Mouse (Mus musculus) limb, embryonic 13.5 days (tissue): ENCODE results near the gene Htra2. TPM values are rescaled to one million over a fixed set of nuclear protein-coding genes. Genes with fewer than 3 reads are reported as not detected.

ENCODE experiments used
- ATAC-seq: fragments of 200-750 bp; cut with Nextera tagmentation; 2 replicates; pipeline ENCODE4 v1.8.0; 2017; ENCODE audit warnings: low read depth, moderate number of reproducible peaks, moderate TSS enrichment; ENCODE audit not compliant: low FRiP score
- H3K27ac ChIP-seq: fragments of 300-500 bp; sonication (generic); 2 replicates; pipeline ENCODE4 v1.5.1; 2015; ENCODE audit warnings: inconsistent platforms, mild to moderate bottlenecking, moderate library complexity
- H3K27me3 ChIP-seq: fragments of 300-500 bp; sonication (generic); 2 replicates; pipeline ENCODE4 v1.6.1; 2015; ENCODE audit warnings: mild to moderate bottlenecking, inconsistent platforms
- H3K36me3 ChIP-seq: fragments of 300-500 bp; sonication (generic); 2 replicates; pipeline ENCODE4 v1.6.1; 2015; ENCODE audit warnings: inconsistent platforms, mild to moderate bottlenecking, moderate library complexity
- H3K4me1 ChIP-seq: fragments of 300-500 bp; sonication (generic); 2 replicates; pipeline ENCODE4 v1.6.1; 2015; ENCODE audit warnings: inconsistent platforms
- H3K4me2 ChIP-seq: fragments of 300-500 bp; sonication (generic); replicated peaks from 2 replicates; pipeline ENCODE4 v1.6.1; 2015; ENCODE audit warnings: inconsistent platforms, mild to moderate bottlenecking, moderate library complexity
- H3K4me3 ChIP-seq: fragments of 300-500 bp; sonication (generic); 2 replicates; pipeline ENCODE4 v1.5.1; 2015; ENCODE audit warnings: moderate library complexity, mild to moderate bottlenecking, inconsistent platforms
- H3K9ac ChIP-seq: fragments of 300-500 bp; sonication (generic); 2 replicates; pipeline ENCODE4 v1.6.1; 2015; ENCODE audit warnings: mild to moderate bottlenecking, inconsistent platforms
- H3K9me3 ChIP-seq: fragments of 300-500 bp; sonication (generic); 2 replicates; pipeline ENCODE4 v1.6.1; 2016; ENCODE audit warnings: inconsistent platforms
- WGBS: fragments of 180-500 bp; shearing (Covaris S2); methylation state at CpG from one replicate; pipeline ENCODE4 v1.1.7; 2015; 5-methylcytosine and 5-hydroxymethylcytosine counted together
- polyA plus RNA-seq: library from polyadenylated mRNA; unstranded; fragments of >200 nt; fragmentation: Nextera tagmentation; extraction: Ambion mirVana; gene quantifications from 2 replicates; pipeline ENCODE4 v1.2.1, GENCODE M21; 2015

Htra2 gene
- polyA plus RNA-seq, 1 experiment from 2014 or later = 78.4 TPM

- Histone ChIP-seq H3K27ac (peak overlapping the region; percentile 52; the same call in 1 of the 2 replicates), H3K4me3 (no peak overlapping the region), H3K36me3 (no peaks in the 10 kb centered on the region; the same call in 1 of the 2 replicates), H3K4me1 (peaks cover 40% of the 10 kb centered on the region), H3K9me3 (no peaks in the 10 kb centered on the region), H3K4me2 (no peak overlapping the region), H3K27me3 (peaks cover 30% of the 10 kb centered on the region), H3K9ac (peak overlapping the region; percentile 45; the same call in 1 of the 2 replicates)
- WGBS = 74% methylated on average over 8 of the region's 8 CpGs
- no peak for ATAC-seq
Measured at GRCm38 (mm10) chr6:83027293-83027692, 27.8 kb downstream of the Htra2 start.

DNA sequence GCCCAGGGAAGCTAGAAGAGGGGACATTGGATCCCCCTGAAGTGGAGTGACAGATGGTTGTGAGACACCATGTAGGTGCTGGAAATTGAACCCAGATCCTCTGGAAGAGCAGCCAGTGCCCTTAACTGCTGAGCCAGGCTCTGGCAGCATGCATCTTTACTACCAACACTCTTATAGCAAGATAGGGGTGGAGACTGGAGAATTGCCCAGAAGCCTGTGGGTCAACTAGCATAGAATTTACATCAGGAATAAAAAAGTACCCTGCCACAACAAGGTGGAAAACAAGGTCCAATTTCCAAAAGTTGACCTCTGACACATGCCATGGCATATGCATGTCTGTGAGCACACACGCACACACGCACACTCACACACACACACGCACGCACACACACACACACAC lies 29.9 kb downstream of the Htra2 start:
- no peak overlapping the region for H3K4me3 ChIP-seq
- no peaks in the 10 kb centered on the region for H3K9me3 ChIP-seq
- H3K4me1 ChIP-seq = peaks cover 27% of the 10 kb centered on the region
- ATAC-seq = no peak
- 89% methylated on average over 4 of the region's 4 CpGs for WGBS
- peaks cover 9% of the 10 kb centered on the region for H3K27me3 ChIP-seq
- H3K27ac ChIP-seq = no peak overlapping the region
- H3K9ac ChIP-seq = no peak overlapping the region
- H3K36me3 ChIP-seq = no peaks in the 10 kb centered on the region
- H3K4me2 ChIP-seq = no peak overlapping the region

- H3K4me3 ChIP-seq = no peak overlapping the region
- no peak overlapping the region for H3K27ac ChIP-seq
- H3K4me1 ChIP-seq = peaks cover 19% of the 10 kb centered on the region
- no peak overlapping the region for H3K4me2 ChIP-seq
- H3K9ac ChIP-seq = no peak overlapping the region
- 61% methylated on average over 4 of the region's 4 CpGs for WGBS
- H3K9me3 ChIP-seq = no peaks in the 10 kb centered on the region
- no peaks in the 10 kb centered on the region for H3K36me3 ChIP-seq
- peaks cover under 1% of the 10 kb centered on the region; the same call in 1 of the 2 replicates for H3K27me3 ChIP-seq
- ATAC-seq = no peak
Measured at GRCm38 (mm10) chr6:83024421-83024820, 30.7 kb downstream of the Htra2 start.

DNA sequence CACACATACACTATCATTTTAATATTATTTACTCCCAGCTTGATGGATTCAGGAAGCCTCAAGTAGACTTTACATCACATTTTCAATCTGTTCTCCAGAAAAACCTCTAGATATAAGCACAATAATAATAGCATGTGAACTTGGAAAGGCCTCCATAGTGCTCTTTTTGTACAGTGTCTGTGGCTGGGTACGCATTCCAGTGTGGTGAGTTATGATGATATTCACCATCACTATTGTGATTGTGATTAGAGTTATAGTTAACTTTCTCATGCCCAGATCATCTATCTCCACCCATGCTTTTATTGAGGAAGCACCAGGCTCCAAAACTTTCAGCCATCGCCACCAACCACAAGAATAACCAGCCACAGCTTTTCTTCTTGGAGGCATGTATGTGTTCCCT lies 31.3 kb downstream of the Htra2 start:
- no peak for ATAC-seq
- Histone ChIP-seq H3K36me3 (no peaks in the 10 kb centered on the region), H3K4me3 (no peak overlapping the region), H3K27ac (no peak overlapping the region), H3K27me3 (no peaks in the 10 kb centered on the region), H3K9ac (no peak overlapping the region), H3K4me2 (no peak overlapping the region), H3K4me1 (peaks cover 13% of the 10 kb centered on the region), H3K9me3 (no peaks in the 10 kb centered on the region)
- WGBS = 89% methylated on average over 2 of the region's 2 CpGs

- Histone ChIP-seq H3K4me1 (peaks cover 9% of the 10 kb centered on the region), H3K9ac (no peak overlapping the region), H3K4me2 (no peak overlapping the region), H3K4me3 (no peak overlapping the region), H3K36me3 (no peaks in the 10 kb centered on the region), H3K27me3 (no peaks in the 10 kb centered on the region), H3K9me3 (no peaks in the 10 kb centered on the region), H3K27ac (no peak overlapping the region)
- 85% methylated on average over 9 of the region's 9 CpGs for WGBS
- no peak for ATAC-seq
Measured at GRCm38 (mm10) chr6:83023008-83023407, 32.1 kb downstream of the Htra2 start.

- Histone ChIP-seq H3K4me2 (no peak overlapping the region), H3K9ac (no peak overlapping the region), H3K27me3 (no peaks in the 10 kb centered on the region), H3K27ac (no peak overlapping the region), H3K4me3 (no peak overlapping the region), H3K4me1 (no peaks in the 10 kb centered on the region), H3K36me3 (no peaks in the 10 kb centered on the region), H3K9me3 (no peaks in the 10 kb centered on the region)
- no peak for ATAC-seq
- WGBS = 81% methylated on average over 4 of the region's 4 CpGs
Measured at GRCm38 (mm10) chr6:83020836-83021593, 34.1 kb downstream of the Htra2 start.

GRCm38 (mm10) chr6:83020121-83020520 lies 35.0 kb downstream of the Htra2 start:
- Histone ChIP-seq H3K27ac (no peak overlapping the region), H3K9ac (no peak overlapping the region), H3K4me3 (no peak overlapping the region), H3K27me3 (no peaks in the 10 kb centered on the region), H3K4me1 (no peaks in the 10 kb centered on the region), H3K4me2 (no peak overlapping the region), H3K36me3 (no peaks in the 10 kb centered on the region), H3K9me3 (no peaks in the 10 kb centered on the region)
- no peak for ATAC-seq
- 86% methylated on average over 6 of the region's 6 CpGs for WGBS

DNA sequence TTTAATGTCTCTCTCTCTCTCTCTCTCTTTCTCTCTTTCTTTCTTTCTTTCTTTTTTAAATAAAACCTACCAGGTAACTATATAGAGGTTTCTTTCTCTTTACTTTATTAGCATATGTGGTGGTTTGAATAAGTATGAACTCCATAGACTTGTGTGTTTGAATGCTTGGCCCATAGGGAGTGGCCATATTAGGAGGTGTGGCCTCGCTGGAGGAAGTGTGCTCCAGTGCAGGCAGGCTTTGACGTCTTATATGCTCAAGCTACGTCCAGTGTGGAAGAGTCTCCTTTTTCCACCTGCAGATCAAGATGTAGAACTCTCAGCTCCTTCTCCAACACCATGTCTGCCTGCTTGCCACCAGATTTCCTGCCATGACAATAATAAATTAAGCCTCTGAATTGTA lies 36.0 kb downstream of the Htra2 start:
- Histone ChIP-seq H3K36me3 (no peaks in the 10 kb centered on the region), H3K4me2 (no peak overlapping the region), H3K4me3 (no peak overlapping the region), H3K27ac (no peak overlapping the region), H3K9ac (no peak overlapping the region), H3K27me3 (no peaks in the 10 kb centered on the region), H3K9me3 (no peaks in the 10 kb centered on the region), H3K4me1 (no peaks in the 10 kb centered on the region)
- WGBS = 72% methylated on average over 3 of the region's 3 CpGs
- ATAC-seq = no peak

- Histone ChIP-seq H3K9me3 (no peaks in the 10 kb centered on the region), H3K9ac (no peak overlapping the region), H3K4me1 (no peaks in the 10 kb centered on the region), H3K27ac (peak overlapping the region; percentile 52; the same call in 1 of the 2 replicates), H3K27me3 (no peaks in the 10 kb centered on the region), H3K4me3 (no peak overlapping the region), H3K36me3 (no peaks in the 10 kb centered on the region), H3K4me2 (no peak overlapping the region)
- WGBS = 55% methylated on average over 3 of the region's 3 CpGs
- no peak for ATAC-seq
Measured at GRCm38 (mm10) chr6:83017190-83017589, 37.9 kb downstream of the Htra2 start.

GRCm38 (mm10) chr6:83015749-83016148 lies 39.3 kb downstream of the Htra2 start:
- no peaks in the 10 kb centered on the region for H3K9me3 ChIP-seq
- no peak overlapping the region for H3K9ac ChIP-seq
- H3K4me1 ChIP-seq = no peaks in the 10 kb centered on the region
- H3K36me3 ChIP-seq = no peaks in the 10 kb centered on the region
- H3K4me2 ChIP-seq = no peak overlapping the region
- H3K27ac ChIP-seq = no peak overlapping the region
- H3K27me3 ChIP-seq = no peaks in the 10 kb centered on the region
- no peak overlapping the region for H3K4me3 ChIP-seq
- no peak for ATAC-seq
- 89% methylated on average over 2 of the region's 2 CpGs for WGBS

- Histone ChIP-seq H3K36me3 (no peaks in the 10 kb centered on the region), H3K27me3 (no peaks in the 10 kb centered on the region), H3K4me1 (no peaks in the 10 kb centered on the region), H3K4me3 (no peak overlapping the region), H3K4me2 (no peak overlapping the region), H3K9ac (no peak overlapping the region), H3K9me3 (no peaks in the 10 kb centered on the region), H3K27ac (no peak overlapping the region)
- no peak for ATAC-seq
- WGBS = 78% methylated on average over 12 of the region's 12 CpGs
Measured at GRCm38 (mm10) chr6:83014482-83015466, 40.3 kb downstream of the Htra2 start.

GRCm38 (mm10) chr6:83013444-83013843 lies 41.6 kb downstream of the Htra2 start:
- 70% methylated on average over 5 of the region's 5 CpGs for WGBS
- 0 out of 2 replicates have a peak overlapping the region, but pooled peaks have one; percentile 33 for H3K27ac ChIP-seq
- H3K36me3 ChIP-seq = no peaks in the 10 kb centered on the region

More at GRCm38 (mm10) chr6:83013444-83013843, 41.6 kb downstream of the Htra2 start:
- no peaks in the 10 kb centered on the region for H3K9me3 ChIP-seq
- H3K4me1 ChIP-seq = no peaks in the 10 kb centered on the region
- no peaks in the 10 kb centered on the region for H3K27me3 ChIP-seq
- H3K4me2 ChIP-seq = no peak overlapping the region
- no peak overlapping the region for H3K4me3 ChIP-seq
- 0 out of 2 replicates have a peak overlapping the region, but pooled peaks have one; percentile 0 for H3K9ac ChIP-seq
- ATAC-seq = no peak
